Mouse (Mus musculus) ES-E14 (cell line): Measurements from ENCODE around the gene Tsc22d3. TPM values are rescaled to one million over a fixed set of nuclear protein-coding genes. Genes with fewer than 3 reads are reported as not detected.
"Not testable (repeated sequence)": the region's sequence is repeated elsewhere in the genome, so short reads cannot be mapped to it uniquely, and the experiment has no call there.

ENCODE experiments used
- DNase-seq: peaks from one replicate; pipeline ENCODE4 v3.0.0-alpha.2; 2013; ENCODE audit warnings: low read depth, low spot score
- H3K27ac ChIP-seq: 2 replicates; pipeline ENCODE4 v1.5.1; 2012; ENCODE audit warnings: low read depth, mild to moderate bottlenecking, low read length, moderate library complexity, mixed read lengths; ENCODE audit not compliant: poor library complexity, insufficient read depth, severe bottlenecking
- H3K36me3 ChIP-seq: 2 replicates; pipeline ENCODE4 v1.6.1; 2012; ENCODE audit warnings: mild to moderate bottlenecking, low read length, moderate library complexity, mixed read lengths; ENCODE audit not compliant: control insufficient read depth, poor library complexity, insufficient read depth, severe bottlenecking
- H3K4me1 ChIP-seq, 2 experiments: fragments of 150-350 bp in 1 of 2; sonication (generic) in 1 of 2; 2 replicates each; pipeline ENCODE4 v1.6.1; 2012; ENCODE audit warnings: low read length in 2 of 2, mild to moderate bottlenecking in 1 of 2, mixed read lengths in 1 of 2; ENCODE audit not compliant: control insufficient read depth in 2 of 2, insufficient read depth in 2 of 2, poor library complexity in 1 of 2
- H3K4me3 ChIP-seq, 2 experiments: fragments of 150-350 bp in 1 of 2; sonication (generic) in 1 of 2; 2 replicates each; pipeline ENCODE4 v1.5.1; 2012; ENCODE audit warnings: low read length in 2 of 2, low read depth in 1 of 2, mild to moderate bottlenecking in 1 of 2, mixed read lengths in 1 of 2; ENCODE audit not compliant: insufficient read depth in 1 of 2, poor library complexity in 1 of 2, severe bottlenecking in 1 of 2
- H3K9ac ChIP-seq: 2 replicates; pipeline ENCODE4 v1.6.1; 2012; ENCODE audit warnings: low read depth, mild to moderate bottlenecking, low read length, mixed read lengths; ENCODE audit not compliant: poor library complexity, insufficient read depth, severe bottlenecking
- H3K9me3 ChIP-seq: fragments of 150-350 bp; sonication (generic); 2 replicates; pipeline ENCODE4 v1.6.1; 2012; ENCODE audit warnings: low read depth, mild to moderate bottlenecking, low read length; ENCODE audit not compliant: control insufficient read depth, insufficient read depth
- CHD2 ChIP-seq: IDR thresholded peaks from 2 replicates; pipeline ENCODE4 v1.6.1; 2014; ENCODE audit warnings: mild to moderate bottlenecking, low read depth, low read length, inconsistent platforms
- HCFC1 ChIP-seq: IDR thresholded peaks from 2 replicates; pipeline ENCODE4 v1.6.1; 2012; ENCODE audit warnings: low read length, inconsistent platforms, borderline replicate concordance; ENCODE audit not compliant: insufficient read depth
- MAFK ChIP-seq: IDR thresholded peaks from 2 replicates; pipeline ENCODE4 v1.6.1; 2014; ENCODE audit warnings: mild to moderate bottlenecking, low read depth, low read length, inconsistent platforms; ENCODE audit not compliant: insufficient read depth
- ZC3H11A ChIP-seq: IDR thresholded peaks from 2 replicates; pipeline ENCODE4 v1.6.1; 2012; ENCODE audit warnings: low read depth, mild to moderate bottlenecking, inconsistent platforms, low read length, borderline replicate concordance
- ZNF384 ChIP-seq: IDR thresholded peaks from 2 replicates; pipeline ENCODE4 v1.6.1; 2012; ENCODE audit warnings: low read depth, low read length, inconsistent platforms
- in situ Hi-C, 2 experiments: fragments of 600-800 bp; cut with MboI; formaldehyde crosslinking; loops; one replicate each; pipeline ENCODE4 v1.15.1; 2025; ENCODE audit warnings: low sequenced_read_pairs in 2 of 2, inconsistent platforms in 1 of 2; ENCODE audit not compliant: unreplicated experiment in 2 of 2
- total RNA-seq: library from RNA; depleted of rRNA; stranded (reverse); fragments of 300-350 nt; gene quantifications from 2 replicates; pipeline ENCODE4 v1.2.3, GENCODE M21; 2012

Gene Tsc22d3
- total RNA-seq, 1 experiment = 3.5 TPM

GRCm38 (mm10) chrX:140501401-140502301, 98.8 kb downstream of the Tsc22d3 start:
- H3K9me3 ChIP-seq = no peaks in the 10 kb centered on the region
- no peak overlapping the region for H3K27ac ChIP-seq
- TF ChIP-seq HCFC1 = no peak
- no peak for TF ChIP-seq ZNF384
- TF ChIP-seq MAFK = no peak
- no peak for TF ChIP-seq ZC3H11A
- no peak for TF ChIP-seq CHD2
- H3K4me3 ChIP-seq = no peak overlapping the region
- H3K9ac ChIP-seq = peak overlapping the region; percentile 25; the same call in 1 of the 2 replicates
- H3K36me3 ChIP-seq = no peaks in the 10 kb centered on the region
- peaks cover 0 to 5% of the 10 kb centered on the region in 2 experiments; a peak in 1 of 4 replicates for H3K4me1 ChIP-seq
- in situ Hi-C loops = no loop called here
- no peak for DNase-seq

- TF ChIP-seq ZNF384 = no peak
- no peak for TF ChIP-seq MAFK
- TF ChIP-seq HCFC1 = no peak
- no peak for TF ChIP-seq CHD2
- TF ChIP-seq ZC3H11A = no peak
- Histone ChIP-seq H3K4me1 (0 out of 4 replicates have a peak, but pooled peaks cover 0 to 2% of the 10 kb centered on the region in 2 experiments), H3K36me3 (no peaks in the 10 kb centered on the region), H3K4me3 (no peak overlapping the region), H3K27ac (no peak overlapping the region), H3K9ac (no peak overlapping the region), H3K9me3 (no peaks in the 10 kb centered on the region)
- in situ Hi-C loops = no loop called here
- no peak for DNase-seq
These were observed 100.2 kb downstream of the Tsc22d3 start for GRCm38 (mm10) chrX:140500306-140500705.

GRCm38 (mm10) chrX:140498431-140498830, 102.0 kb downstream of the Tsc22d3 start:
- H3K27ac ChIP-seq, H3K9me3 ChIP-seq, H3K36me3 ChIP-seq, H3K4me3 ChIP-seq, DNase-seq, H3K4me1 ChIP-seq, H3K9ac ChIP-seq: not testable (repeated sequence)
- in situ Hi-C loops = loop anchor here in 1 of 2 experiments (25.0 kb wide), 1 partner anchor 214 kb away; no protein-coding TSS in a partner anchor

GRCm38 (mm10) chrX:140494170-140494569, 106.3 kb downstream of the Tsc22d3 start:
- no peaks in the 10 kb centered on the region for H3K36me3 ChIP-seq
- in situ Hi-C loops = loop anchor here in 1 of 2 experiments (25.0 kb wide), 1 partner anchor 218 kb away; no protein-coding TSS in a partner anchor
- H3K27ac ChIP-seq = no peak overlapping the region
- no peaks in the 10 kb centered on the region for H3K9me3 ChIP-seq
- H3K4me1 ChIP-seq = no peaks in the 10 kb centered on the region
- DNase-seq = no peak
- no peak overlapping the region for H3K4me3 ChIP-seq
- H3K9ac ChIP-seq = no peak overlapping the region
- TF ChIP-seq CHD2 (no peak), ZC3H11A (no peak), MAFK (no peak), HCFC1 (no peak), ZNF384 (no peak)
